22 mouse cellular contexts compared by ENCODE assay signal in genomic region chr1:161917940-161918484, GRCm38 (mm10). TPM values are rescaled to one million over a fixed set of nuclear protein-coding genes. Genes with fewer than 3 reads are reported as not detected.
DNase-seq lines count a peak whose midpoint lies in the region; ATAC-seq and TF ChIP-seq lines count a peak whose summit lies in the region.
"Had no signal": no experiment of that assay in that cellular context is flagged by ENCODE, and none has a peak within 500 bp of the region (broad histone marks: within the 10 kb centered on the region; RNA-seq: fewer than 3 reads in every experiment).

No protein-coding gene starts in this region.

- 86% methylated on average over 3 of the region's 3 CpGs for WGBS in heart, embryonic 10.5 days
- 82% methylated on average over 3 of the region's 3 CpGs for WGBS in embryonic facial prominence, embryonic 10.5 days
- WGBS in limb, embryonic 12.5 days, result 80% methylated on average over 3 of the region's 3 CpGs
- WGBS in lung, postnatal 0 days, result 84% methylated on average over 3 of the region's 3 CpGs

- peak overlapping the region; percentile 19 for H3K27ac ChIP-seq in heart, embryonic 10.5 days
- H3K27ac ChIP-seq in embryonic facial prominence, embryonic 10.5 days (replicated peaks), result peak overlapping the region; percentile 57
- H3K27ac ChIP-seq in limb, embryonic 12.5 days, result peak overlapping the region; percentile 64
- no peak overlapping the region for H3K27ac ChIP-seq in lung, postnatal 0 days (ENCODE audit: low read length)
- H3K27ac ChIP-seq: embryonic facial prominence, embryonic 15.5 days; hindbrain, embryonic 13.5 days; hindbrain, postnatal 0 days had no signal

- no peak for TF ChIP-seq EP300 in lung, postnatal 0 days (IDR thresholded peaks at IDR 0.05)

- H3K4me3 ChIP-seq in heart, embryonic 10.5 days, result no peak overlapping the region
- no peak overlapping the region for H3K4me3 ChIP-seq in embryonic facial prominence, embryonic 10.5 days
- no peak overlapping the region for H3K4me3 ChIP-seq in limb, embryonic 12.5 days (replicated peaks)
- H3K4me3 ChIP-seq in lung, postnatal 0 days (ENCODE audit: low read depth, low read length), result no peak overlapping the region
- H3K4me3 ChIP-seq: embryonic facial prominence, embryonic 15.5 days; erythroblast, embryonic 14.5 days; hindbrain, embryonic 13.5 days had no signal

- peaks cover 31% of the 10 kb centered on the region for H3K4me1 ChIP-seq in heart, embryonic 10.5 days
- peaks cover 45% of the 10 kb centered on the region for H3K4me1 ChIP-seq in embryonic facial prominence, embryonic 10.5 days
- H3K4me1 ChIP-seq in limb, embryonic 12.5 days (replicated peaks), result peaks cover 36% of the 10 kb centered on the region
- H3K4me1 ChIP-seq in lung, postnatal 0 days (ENCODE audit: insufficient read depth, low read depth, low read length), result peaks cover 4% of the 10 kb centered on the region; the same call in 1 of the 2 replicates
- H3K4me1 ChIP-seq: embryonic facial prominence, embryonic 15.5 days; hindbrain, embryonic 13.5 days had no signal

- no peak for DNase-seq in heart, embryonic 10.5 days (ENCODE audit: low spot score)
- DNase-seq in heart, adult 18-20 months, result no peak
- DNase-seq in A20 (ENCODE audit: low read depth, low spot score), result peak; percentile 73
- DNase-seq in embryonic facial prominence, embryonic 10.5 days (ENCODE audit: low spot score), result no peak
- no peak for DNase-seq in gastrocnemius, postnatal 10 days
- no peak for DNase-seq in lung, postnatal 0 days (ENCODE audit: low spot score)
- no peak for DNase-seq in adrenal gland, postnatal 25 days
- DNase-seq: adrenal gland, adult 2 months; adrenal gland, postnatal 36 days; cerebellum, adult 2 months; cerebellum, postnatal 10 days; gastrocnemius, postnatal 25 days; heart, adult 11 months; kidney, adult 11 months; kidney, adult 9 months had no signal

- no peaks in the 10 kb centered on the region for H3K36me3 ChIP-seq in heart, embryonic 10.5 days
- H3K36me3 ChIP-seq in embryonic facial prominence, embryonic 10.5 days (replicated peaks), result no peaks in the 10 kb centered on the region
- H3K36me3 ChIP-seq in limb, embryonic 12.5 days, result no peaks in the 10 kb centered on the region
- no peaks in the 10 kb centered on the region for H3K36me3 ChIP-seq in lung, postnatal 0 days (ENCODE audit: insufficient read depth, low read length)
- H3K36me3 ChIP-seq: embryonic facial prominence, embryonic 15.5 days; hindbrain, embryonic 13.5 days had no signal

- no peak for TF ChIP-seq CTCF in lung, postnatal 0 days (IDR thresholded peaks at IDR 0.05)

- no peaks in the 10 kb centered on the region for H3K9me3 ChIP-seq in heart, embryonic 10.5 days
- no peaks in the 10 kb centered on the region for H3K9me3 ChIP-seq in embryonic facial prominence, embryonic 10.5 days
- no peaks in the 10 kb centered on the region for H3K9me3 ChIP-seq in limb, embryonic 12.5 days
- no peaks in the 10 kb centered on the region for H3K9me3 ChIP-seq in lung, postnatal 0 days (ENCODE audit: low read length)
- H3K9me3 ChIP-seq: embryonic facial prominence, embryonic 15.5 days; hindbrain, embryonic 13.5 days had no signal

- no peaks in the 10 kb centered on the region for H3K27me3 ChIP-seq in heart, embryonic 10.5 days (ENCODE audit: insufficient read depth, poor library complexity, severe bottlenecking)
- H3K27me3 ChIP-seq in embryonic facial prominence, embryonic 10.5 days (replicated peaks; ENCODE audit: low read depth, poor library complexity, severe bottlenecking), result no peaks in the 10 kb centered on the region
- no peaks in the 10 kb centered on the region for H3K27me3 ChIP-seq in limb, embryonic 12.5 days
- H3K27me3 ChIP-seq in lung, postnatal 0 days (replicated peaks; ENCODE audit: insufficient read depth, low read length), result no peaks in the 10 kb centered on the region
- H3K27me3 ChIP-seq: embryonic facial prominence, embryonic 15.5 days; hindbrain, embryonic 13.5 days had no signal

- no peak for ATAC-seq in limb, embryonic 12.5 days (ENCODE audit: insufficient number of reproducible peaks, insufficient read depth, low FRiP score, low TSS enrichment, low read depth)
- no peak for ATAC-seq in lung, postnatal 0 days
- ATAC-seq: forebrain, embryonic 16.5 days; hindbrain, postnatal 0 days had no signal

- no peak overlapping the region for H3K9ac ChIP-seq in limb, embryonic 12.5 days (replicated peaks)
- H3K9ac ChIP-seq in lung, postnatal 0 days (replicated peaks; ENCODE audit: low read depth), result no peak overlapping the region
- H3K9ac ChIP-seq: embryonic facial prominence, embryonic 15.5 days; hindbrain, embryonic 13.5 days had no signal

- H3K4me2 ChIP-seq in limb, embryonic 12.5 days, result no peak overlapping the region
- H3K4me2 ChIP-seq in lung, postnatal 0 days (replicated peaks; ENCODE audit: low read depth, low read length), result no peak overlapping the region
- H3K4me2 ChIP-seq: embryonic facial prominence, embryonic 15.5 days; heart, embryonic 11.5 days; hindbrain, embryonic 13.5 days had no signal

RNA-seq across cellular contexts. Expression of gene Suco, which starts 41.5 kb away (rescaled TPM):
- 23.4 and 26.1 TPM in 2 replicates for polyA plus RNA-seq in heart, embryonic 10.5 days (2016; fragmentation: Nextera tagmentation; extraction: Ambion mirVana)
- 10 to 100 TPM; 14.1 to 14.8 TPM for total RNA-seq in heart, adult 18-20 months (2021)
- polyA plus RNA-seq in embryonic facial prominence, embryonic 10.5 days (2016; fragmentation: Nextera tagmentation; extraction: Ambion mirVana), result 26.6 and 32.5 TPM in 2 replicates
- polyA plus RNA-seq in limb, embryonic 12.5 days (2016; fragmentation: Nextera tagmentation; extraction: Ambion mirVana), result 36.0 and 45.3 TPM in 2 replicates
- 10 to 100 TPM; 12.1 to 16.7 TPM for total RNA-seq in gastrocnemius, postnatal 10 days (2021)
- polyA plus RNA-seq in lung, postnatal 0 days (2015; fragmentation: Nextera tagmentation; extraction: Ambion mirVana), result 13.1 and 14.7 TPM in 2 replicates
- total RNA-seq in adrenal gland, postnatal 25 days (2021), result 42.4 and 46.8 TPM in 2 replicates

RNA-seq across cellular contexts. Expression of gene Pigc, which starts 51.0 kb away (rescaled TPM):
- polyA plus RNA-seq in heart, embryonic 10.5 days (2016; fragmentation: Nextera tagmentation; extraction: Ambion mirVana), result 24.0 and 29.9 TPM in 2 replicates
- total RNA-seq in heart, adult 18-20 months (2021), result 10 to 100 TPM in 1 of 2 experiments, 1 to 10 TPM in 1; 8.9 to 11.6 TPM
- polyA plus RNA-seq in embryonic facial prominence, embryonic 10.5 days (2016; fragmentation: Nextera tagmentation; extraction: Ambion mirVana), result 27.2 and 27.8 TPM in 2 replicates
- polyA plus RNA-seq in limb, embryonic 12.5 days (2016; fragmentation: Nextera tagmentation; extraction: Ambion mirVana), result 43.2 and 45.9 TPM in 2 replicates
- 10 to 100 TPM; 15.9 to 19.5 TPM for total RNA-seq in gastrocnemius, postnatal 10 days (2021)
- polyA plus RNA-seq in lung, postnatal 0 days (2015; fragmentation: Nextera tagmentation; extraction: Ambion mirVana), result 38.1 and 39.3 TPM in 2 replicates
- total RNA-seq in adrenal gland, postnatal 25 days (2021), result 16.9 and 22.0 TPM in 2 replicates
